Mouse (Mus musculus): ENCODE results near the gene Pbx2. TPM values are rescaled to one million over a fixed set of nuclear protein-coding genes. Genes with fewer than 3 reads are reported as not detected.
A peak's percentile ranks its signal among the peaks of the same experiment; 100 is the strongest.

The Pbx2 gene
- total and polyA plus RNA-seq, 2 experiments from 2014 or later = 9.6 to 95.6 TPM

GRCm38 (mm10) chr17:34615871-34616270, 24.8 kb downstream of the Pbx2 start, which contains the start of gene Egfl8:
TSS of gene Egfl8 (minus strand) at chr17:34615971.
- Histone ChIP-seq H3K9ac (replicated peaks; ENCODE audit: low read length, poor library complexity, severe bottlenecking) (no peak within 1 kb of the TSS), H3K4me1 (ENCODE audit: insufficient read depth, low read length) (no peaks in the 10 kb centered on the region), H3K4me3 (ENCODE audit: low read depth, low read length) (no peak within 1 kb of the TSS), H3K4me2 (ENCODE audit: low read depth, low read length, poor library complexity, severe bottlenecking) (no peak within 1 kb of the TSS), H3K9me3 (ENCODE audit: low read length) (no peaks in the 10 kb centered on the region), H3K27ac (ENCODE audit: low read depth, low read length) (no peak within 1 kb of the TSS), H3K36me3 (ENCODE audit: insufficient read depth, low read length) (peaks cover 51% of the 10 kb centered on the region), H3K27me3 (ENCODE audit: insufficient read depth, low read length) (no peaks in the 10 kb centered on the region)
- DNase-seq (ENCODE audit: low spot score) (no peak), ATAC-seq (ENCODE audit: low FRiP score) (no peak)
- TF ChIP-seq CTCF (IDR thresholded peaks at IDR 0.05) = no peak
- 67% methylated on average over 6 of the region's 6 CpGs for WGBS

- TF ChIP-seq CTCF (IDR thresholded peaks at IDR 0.05) = peak; percentile 74
- no peak for DNase-seq (ENCODE audit: low spot score)
- peaks cover 32% of the 10 kb centered on the region for H3K36me3 ChIP-seq (ENCODE audit: insufficient read depth, low read length)
- ATAC-seq (ENCODE audit: low FRiP score) = no peak
- 21% methylated on average over 6 of the region's 6 CpGs for WGBS
- H3K4me3 ChIP-seq (ENCODE audit: low read depth, low read length) = no peak overlapping the region
- no peaks in the 10 kb centered on the region for H3K4me1 ChIP-seq (ENCODE audit: insufficient read depth, low read length)
- H3K4me2 ChIP-seq (ENCODE audit: low read depth, low read length, poor library complexity, severe bottlenecking) = no peak overlapping the region
- H3K27me3 ChIP-seq (ENCODE audit: insufficient read depth, low read length) = no peaks in the 10 kb centered on the region
- no peak overlapping the region for H3K9ac ChIP-seq (replicated peaks; ENCODE audit: low read length, poor library complexity, severe bottlenecking)
- no peak overlapping the region for H3K27ac ChIP-seq (ENCODE audit: low read depth, low read length)
- no peaks in the 10 kb centered on the region for H3K9me3 ChIP-seq (ENCODE audit: low read length)
Measured at GRCm38 (mm10) chr17:34618999-34619398, 27.9 kb downstream of the Pbx2 start.

GRCm38 (mm10) chr17:34621006-34621405, 29.9 kb downstream of the Pbx2 start:
- Histone ChIP-seq H3K4me1 (ENCODE audit: insufficient read depth, low read length) (peaks cover under 1% of the 10 kb centered on the region; the same call in 1 of the 2 replicates), H3K4me3 (ENCODE audit: low read depth, low read length) (no peak overlapping the region), H3K36me3 (ENCODE audit: insufficient read depth, low read length) (peaks cover 21% of the 10 kb centered on the region), H3K9me3 (ENCODE audit: low read length) (no peaks in the 10 kb centered on the region), H3K27ac (ENCODE audit: low read depth, low read length) (no peak overlapping the region), H3K9ac (replicated peaks; ENCODE audit: low read length, poor library complexity, severe bottlenecking) (no peak overlapping the region), H3K4me2 (ENCODE audit: low read depth, low read length, poor library complexity, severe bottlenecking) (no peak overlapping the region), H3K27me3 (ENCODE audit: insufficient read depth, low read length) (no peaks in the 10 kb centered on the region)
- TF ChIP-seq CTCF (IDR thresholded peaks at IDR 0.05) = no peak
- 93% methylated on average over 8 of the region's 8 CpGs for WGBS
- DNase-seq (ENCODE audit: low spot score) = no peak
- no peak for ATAC-seq (ENCODE audit: low FRiP score)

GRCm38 (mm10) chr17:34623161-34623560, 32.1 kb downstream of the Pbx2 start:
- DNase-seq (ENCODE audit: low spot score) = no peak
- 84% methylated on average over 9 of the region's 9 CpGs for WGBS

GRCm38 (mm10) chr17:34624981-34625380, 33.9 kb downstream of the Pbx2 start:
- H3K27me3 ChIP-seq (ENCODE audit: insufficient read depth, low read length) = no peaks in the 10 kb centered on the region
- no peak for TF ChIP-seq CTCF (IDR thresholded peaks at IDR 0.05)
- DNase-seq (ENCODE audit: low spot score) (no peak), ATAC-seq (ENCODE audit: low FRiP score) (no peak)
- no peak overlapping the region for H3K27ac ChIP-seq (ENCODE audit: low read depth, low read length)
- H3K4me3 ChIP-seq (ENCODE audit: low read depth, low read length) = no peak overlapping the region
- H3K4me1 ChIP-seq (ENCODE audit: insufficient read depth, low read length) = peaks cover 16% of the 10 kb centered on the region
- H3K9me3 ChIP-seq (ENCODE audit: low read length) = no peaks in the 10 kb centered on the region
- WGBS = 96% methylated on average over 3 of the region's 3 CpGs
- no peak overlapping the region for H3K9ac ChIP-seq (replicated peaks; ENCODE audit: low read length, poor library complexity, severe bottlenecking)
- H3K36me3 ChIP-seq (ENCODE audit: insufficient read depth, low read length) = peaks cover 11% of the 10 kb centered on the region
- no peak overlapping the region for H3K4me2 ChIP-seq (ENCODE audit: low read depth, low read length, poor library complexity, severe bottlenecking)

More at GRCm38 (mm10) chr17:34623161-34623560, 32.1 kb downstream of the Pbx2 start:
- H3K4me1 ChIP-seq (ENCODE audit: insufficient read depth, low read length) = peaks cover 6% of the 10 kb centered on the region
- peak; percentile 51 for TF ChIP-seq CTCF (IDR thresholded peaks at IDR 0.05)
- H3K27me3 ChIP-seq (ENCODE audit: insufficient read depth, low read length) = no peaks in the 10 kb centered on the region
- H3K9me3 ChIP-seq (ENCODE audit: low read length) = no peaks in the 10 kb centered on the region
- H3K9ac ChIP-seq (replicated peaks; ENCODE audit: low read length, poor library complexity, severe bottlenecking) = no peak overlapping the region
- no peak overlapping the region for H3K4me2 ChIP-seq (ENCODE audit: low read depth, low read length, poor library complexity, severe bottlenecking)
- H3K4me3 ChIP-seq (ENCODE audit: low read depth, low read length) = no peak overlapping the region
- ATAC-seq (ENCODE audit: low FRiP score) = no peak
- no peak overlapping the region for H3K27ac ChIP-seq (ENCODE audit: low read depth, low read length)
- peaks cover 11% of the 10 kb centered on the region for H3K36me3 ChIP-seq (ENCODE audit: insufficient read depth, low read length)

GRCm38 (mm10) chr17:34626062-34626772, 35.2 kb downstream of the Pbx2 start:
- WGBS = 52% methylated on average over 16 of the region's 16 CpGs
- H3K27me3 ChIP-seq (ENCODE audit: insufficient read depth, low read length) = no peaks in the 10 kb centered on the region
- peak overlapping the region; percentile 74 for H3K4me3 ChIP-seq (ENCODE audit: low read depth, low read length)
- H3K36me3 ChIP-seq (ENCODE audit: insufficient read depth, low read length) = peaks cover 7% of the 10 kb centered on the region
- no peak for ATAC-seq (ENCODE audit: low FRiP score)
- H3K27ac ChIP-seq (ENCODE audit: low read depth, low read length) = peak overlapping the region; percentile 92
- no peak for DNase-seq (ENCODE audit: low spot score)
- no peaks in the 10 kb centered on the region for H3K9me3 ChIP-seq (ENCODE audit: low read length)
- H3K4me1 ChIP-seq (ENCODE audit: insufficient read depth, low read length) = peaks cover 16% of the 10 kb centered on the region
- TF ChIP-seq CTCF (IDR thresholded peaks at IDR 0.05) = no peak
- peak overlapping the region; percentile 58 for H3K9ac ChIP-seq (replicated peaks; ENCODE audit: low read length, poor library complexity, severe bottlenecking)
- H3K4me2 ChIP-seq (ENCODE audit: low read depth, low read length, poor library complexity, severe bottlenecking) = peak overlapping the region; percentile 89

All from midbrain, postnatal 0 days (tissue).